Mouse (Mus musculus) lung, adult 2 months (tissue): ENCODE results near the gene Gm20388.

Experiments used
- CTCF ChIP-seq: fragments of 200-500 bp; IDR thresholded peaks from 2 replicates; pipeline ENCODE4 v1.5.1; 2011; ENCODE audit warnings: mild to moderate bottlenecking, low read length, control low read depth; ENCODE audit not compliant: insufficient read depth
- POLR2A ChIP-seq: fragments of 200-500 bp; IDR thresholded peaks from 2 replicates; pipeline ENCODE4 v1.6.1; 2011; ENCODE audit warnings: low read depth, mild to moderate bottlenecking, control low read depth, low read length, borderline replicate concordance; ENCODE audit errors: extremely low read depth

DNA sequence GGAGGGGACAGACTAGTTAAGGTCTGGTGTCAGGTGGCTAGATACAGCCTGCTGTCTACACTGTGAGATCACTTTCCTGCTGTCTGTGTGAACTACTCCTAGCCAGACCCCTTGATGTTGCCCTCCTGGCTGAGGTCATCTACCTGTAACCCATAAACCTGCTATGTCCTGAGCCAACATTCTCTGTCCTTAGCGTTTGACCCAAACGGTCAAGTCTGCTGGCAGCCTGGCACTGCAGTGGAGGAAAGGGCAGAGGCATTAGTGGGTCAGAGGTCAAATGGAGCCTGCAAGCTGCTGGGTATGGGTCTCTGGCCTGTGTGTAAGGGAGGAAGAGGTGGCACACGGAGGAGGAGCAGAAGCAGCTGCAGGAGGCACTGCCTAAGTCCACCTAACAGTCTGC is 4362.2 kb downstream of the Gm20388 start:
- TF ChIP-seq CTCF (no peak), POLR2A (no peak)
